ENCODE assay signal across 28 mouse cellular contexts in the genomic region with DNA sequence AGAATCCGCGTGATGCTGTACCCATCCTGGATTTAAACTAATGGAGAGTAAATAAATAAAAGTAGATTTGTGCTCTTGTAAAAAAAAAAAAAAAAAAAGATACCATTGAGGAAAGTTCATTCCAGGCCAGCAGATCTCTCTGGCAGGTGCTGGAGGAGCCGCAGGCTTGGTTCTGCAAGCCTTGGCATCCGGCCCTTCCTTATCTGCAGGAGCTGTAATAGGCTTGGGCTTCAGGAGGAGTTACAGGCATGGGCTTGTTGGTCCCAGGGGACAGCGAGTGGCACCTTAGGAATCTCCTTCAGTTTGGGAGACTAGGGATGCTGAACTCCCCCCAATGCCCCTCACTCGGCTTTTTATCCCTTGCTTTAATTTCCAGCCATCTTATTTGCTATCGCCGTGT. TPM values are rescaled to one million over a fixed set of nuclear protein-coding genes. Genes with fewer than 3 reads are reported as not detected.
DNase-seq lines count a peak whose midpoint lies in the region; ATAC-seq lines count a peak whose summit lies in the region.
"Had no signal": no experiment of that assay in that cellular context is flagged by ENCODE, and none has a peak within 500 bp of the region (broad histone marks: within the 10 kb centered on the region; RNA-seq: fewer than 3 reads in every experiment).

No protein-coding gene starts in this region.

- no peaks in the 10 kb centered on the region for H3K36me3 ChIP-seq in heart, embryonic 12.5 days
- no peaks in the 10 kb centered on the region for H3K36me3 ChIP-seq in forebrain, embryonic 12.5 days (replicated peaks)
- H3K36me3 ChIP-seq: G1E; heart, embryonic 13.5 days; hindbrain, embryonic 12.5 days; intestine, embryonic 15.5 days; limb, embryonic 12.5 days; liver, embryonic 15.5 days; midbrain, embryonic 12.5 days; neural tube, embryonic 13.5 days had no signal

- no peak overlapping the region for H3K27ac ChIP-seq in heart, embryonic 12.5 days (ENCODE audit: poor library complexity, severe bottlenecking)
- no peak overlapping the region for H3K27ac ChIP-seq in forebrain, embryonic 12.5 days
- H3K27ac ChIP-seq: heart, embryonic 13.5 days; hindbrain, embryonic 12.5 days; intestine, embryonic 15.5 days; limb, embryonic 12.5 days; liver, embryonic 15.5 days; midbrain, embryonic 12.5 days; neural tube, embryonic 13.5 days; stomach, postnatal 0 days had no signal

- no peak overlapping the region for H3K4me3 ChIP-seq in heart, embryonic 12.5 days
- H3K4me3 ChIP-seq in forebrain, embryonic 12.5 days (replicated peaks): no peak overlapping the region
- H3K4me3 ChIP-seq: erythroblast, embryonic 14.5 days; heart, embryonic 13.5 days; hindbrain, embryonic 12.5 days; intestine, embryonic 15.5 days; limb, embryonic 12.5 days; liver, embryonic 15.5 days; megakaryocyte, embryonic 14.5 days; midbrain, embryonic 12.5 days; neural tube, embryonic 13.5 days had no signal

- H3K4me1 ChIP-seq in heart, embryonic 12.5 days (replicated peaks): no peaks in the 10 kb centered on the region
- no peaks in the 10 kb centered on the region for H3K4me1 ChIP-seq in forebrain, embryonic 12.5 days
- H3K4me1 ChIP-seq: hindbrain, embryonic 12.5 days; intestine, embryonic 15.5 days; limb, embryonic 12.5 days; liver, embryonic 15.5 days; megakaryocyte, embryonic 14.5 days; midbrain, embryonic 12.5 days; neural tube, embryonic 13.5 days had no signal

- DNase-seq in heart, adult 18-20 months: peak; percentile 33 to 42
- peak; percentile 53 for DNase-seq in urinary bladder, postnatal 14 days (ENCODE audit: low spot score)
- no peak for DNase-seq in urinary bladder, adult 18-20 months (ENCODE audit: low spot score in 2 of 2)
- DNase-seq in cerebellum, adult 9-11 months: peak; percentile 83
- DNase-seq in embryo, embryonic 9.5 days (ENCODE audit: extremely low spot score): no peak
- DNase-seq: adrenal gland, adult 8-10 months; gastrocnemius, postnatal 10 days; kidney, adult 2 months; kidney, postnatal 4 days; layer of hippocampus, adult 9-11 months; lung, postnatal 36 days; right cerebral cortex, postnatal 4 days; thymus, adult 18-20 months; thymus, postnatal 36 days had no signal

- H3K27me3 ChIP-seq in heart, embryonic 12.5 days (replicated peaks): no peaks in the 10 kb centered on the region
- H3K27me3 ChIP-seq in forebrain, embryonic 12.5 days: no peaks in the 10 kb centered on the region
- H3K27me3 ChIP-seq: heart, embryonic 13.5 days; hindbrain, embryonic 12.5 days; intestine, embryonic 15.5 days; limb, embryonic 12.5 days; liver, embryonic 15.5 days; midbrain, embryonic 12.5 days; neural tube, embryonic 13.5 days had no signal

- H3K4me2 ChIP-seq in heart, embryonic 12.5 days: no peak overlapping the region
- no peak overlapping the region for H3K4me2 ChIP-seq in forebrain, embryonic 12.5 days
- H3K4me2 ChIP-seq: heart, embryonic 13.5 days; hindbrain, embryonic 12.5 days; intestine, embryonic 15.5 days; limb, embryonic 12.5 days; liver, embryonic 15.5 days; midbrain, embryonic 12.5 days; neural tube, embryonic 13.5 days had no signal

- no peaks in the 10 kb centered on the region for H3K9me3 ChIP-seq in heart, embryonic 12.5 days (replicated peaks)
- no peaks in the 10 kb centered on the region for H3K9me3 ChIP-seq in forebrain, embryonic 12.5 days
- H3K9me3 ChIP-seq: G1E; heart, embryonic 13.5 days; hindbrain, embryonic 12.5 days; intestine, embryonic 15.5 days; limb, embryonic 12.5 days; liver, embryonic 15.5 days; midbrain, embryonic 12.5 days; neural tube, embryonic 13.5 days had no signal

- no peak for ATAC-seq in heart, embryonic 12.5 days (ENCODE audit: insufficient number of reproducible peaks, low FRiP score)
- no peak for ATAC-seq in megakaryocyte, adult 5-6 weeks (ENCODE audit: poor library complexity, severe bottlenecking)
- ATAC-seq in forebrain, embryonic 12.5 days (ENCODE audit: low FRiP score): no peak
- ATAC-seq: intestine, embryonic 15.5 days had no signal

- H3K9ac ChIP-seq in heart, embryonic 12.5 days: no peak overlapping the region
- H3K9ac ChIP-seq in forebrain, embryonic 12.5 days: no peak overlapping the region
- H3K9ac ChIP-seq: heart, embryonic 13.5 days; hindbrain, embryonic 12.5 days; intestine, embryonic 15.5 days; limb, embryonic 12.5 days; liver, embryonic 15.5 days; midbrain, embryonic 12.5 days; neural tube, embryonic 13.5 days had no signal

- 82% methylated on average over 8 of the region's 8 CpGs for WGBS in heart, embryonic 12.5 days
- 96% methylated on average over 8 of the region's 8 CpGs for WGBS in forebrain, embryonic 12.5 days

RNA-seq across cellular contexts. Expression of gene Rab6b, which starts 42.8 kb away (rescaled TPM):
- total RNA-seq in heart, adult 18-20 months (2021): 1 to 10 TPM; 1.2 to 1.8 TPM
- 3.0 and 3.2 TPM in 2 replicates for polyA plus RNA-seq in heart, embryonic 12.5 days (2016; fragmentation: Nextera tagmentation; extraction: Ambion mirVana)
- total RNA-seq in megakaryocyte, adult 5-6 weeks (2015): 0.84 and 1.2 TPM in 2 replicates
- 0.15 and 0.41 TPM in 2 replicates for total RNA-seq in megakaryocyte, adult 5-6 weeks (2017)
- polyA plus RNA-seq in forebrain, embryonic 12.5 days (2016; fragmentation: Nextera tagmentation; extraction: Ambion mirVana): 35.8 and 41.8 TPM in 2 replicates
- polyA plus RNA-seq: erythroblast, embryonic 14.5 days; G1E had no signal

Comparison
In these comparisons a context has a peak if more than half of its experiments do, and no peak if none do; other contexts are left out.
1. DNase-seq: peak in heart, adult 18-20 months (2 of 2), urinary bladder, postnatal 14 days (single experiment) and cerebellum, adult 9-11 months (single experiment); none in urinary bladder, adult 18-20 months (0 of 2) and embryo, embryonic 9.5 days (single experiment).